Mouse (Mus musculus): ENCODE measurements around the gene Pate3. TPM values are rescaled to one million over a fixed set of nuclear protein-coding genes. Genes with fewer than 3 reads are reported as not detected.

Gene Pate3
- polyA plus RNA-seq (2015; fragmentation: Illumina TruSeq; extraction: RNeasy Lipid Tissue Mini Kit (QIAGEN cat#74804); ENCODE audit: insufficient read depth, low replicate concordance): not detected

GRCm38 (mm10) chr9:35648102-35648501 is at the start of gene Pate3:
TSS of gene Pate3 (minus strand) at chr9:35648202.

GRCm38 (mm10) chr9:35687013-35687412 is 39.0 kb upstream of the Pate3 start, which contains the start of gene Pate1:
TSS of gene Pate1 (minus strand) at chr9:35687390.

GRCm38 (mm10) chr9:35611841-35612240 is 36.2 kb downstream of the Pate3 start, which contains the start of gene Pate4:
TSS of gene Pate4 (minus strand) at chr9:35611941.

Other genes with a start within 250 kb of the Pate3 start
- 12.6 TPM for gene Cdon, start 227.1 kb downstream of the Pate3 start, polyA plus RNA-seq (2015; fragmentation: Illumina TruSeq; extraction: RNeasy Lipid Tissue Mini Kit (QIAGEN cat#74804); ENCODE audit: insufficient read depth, low replicate concordance)
- not detected for gene Gm1113, start 129.9 kb downstream of the Pate3 start, polyA plus RNA-seq (2015; fragmentation: Illumina TruSeq; extraction: RNeasy Lipid Tissue Mini Kit (QIAGEN cat#74804); ENCODE audit: insufficient read depth, low replicate concordance)
- 1.4 TPM for gene Ddx25, start 89.7 kb downstream of the Pate3 start, polyA plus RNA-seq (2015; fragmentation: Illumina TruSeq; extraction: RNeasy Lipid Tissue Mini Kit (QIAGEN cat#74804); ENCODE audit: insufficient read depth, low replicate concordance)
- 46.8 TPM for gene Pus3, start 89.6 kb downstream of the Pate3 start, polyA plus RNA-seq (2015; fragmentation: Illumina TruSeq; extraction: RNeasy Lipid Tissue Mini Kit (QIAGEN cat#74804); ENCODE audit: insufficient read depth, low replicate concordance)
- not detected for gene Pate2, start 77.9 kb downstream of the Pate3 start, polyA plus RNA-seq (2015; fragmentation: Illumina TruSeq; extraction: RNeasy Lipid Tissue Mini Kit (QIAGEN cat#74804); ENCODE audit: insufficient read depth, low replicate concordance)
- 15.1 TPM for gene Hyls1, start 77.8 kb downstream of the Pate3 start, polyA plus RNA-seq (2015; fragmentation: Illumina TruSeq; extraction: RNeasy Lipid Tissue Mini Kit (QIAGEN cat#74804); ENCODE audit: insufficient read depth, low replicate concordance)
- not detected for gene Pate4, start 36.3 kb downstream of the Pate3 start, polyA plus RNA-seq (2015; fragmentation: Illumina TruSeq; extraction: RNeasy Lipid Tissue Mini Kit (QIAGEN cat#74804); ENCODE audit: insufficient read depth, low replicate concordance)
- gene Pate1, start 39.2 kb upstream of the Pate3 start, polyA plus RNA-seq (2015; fragmentation: Illumina TruSeq; extraction: RNeasy Lipid Tissue Mini Kit (QIAGEN cat#74804); ENCODE audit: insufficient read depth, low replicate concordance): not detected
- not detected for gene Gm17677, start 92.8 kb upstream of the Pate3 start, polyA plus RNA-seq (2015; fragmentation: Illumina TruSeq; extraction: RNeasy Lipid Tissue Mini Kit (QIAGEN cat#74804); ENCODE audit: insufficient read depth, low replicate concordance)
- gene Gm17727, start 129.9 kb upstream of the Pate3 start, polyA plus RNA-seq (2015; fragmentation: Illumina TruSeq; extraction: RNeasy Lipid Tissue Mini Kit (QIAGEN cat#74804); ENCODE audit: insufficient read depth, low replicate concordance): not detected
- gene Gm27235, start 141.9 kb upstream of the Pate3 start, polyA plus RNA-seq (2015; fragmentation: Illumina TruSeq; extraction: RNeasy Lipid Tissue Mini Kit (QIAGEN cat#74804); ENCODE audit: insufficient read depth, low replicate concordance): not detected
- not detected for gene D730048I06Rik, start 141.9 kb upstream of the Pate3 start, polyA plus RNA-seq (2015; fragmentation: Illumina TruSeq; extraction: RNeasy Lipid Tissue Mini Kit (QIAGEN cat#74804); ENCODE audit: insufficient read depth, low replicate concordance)
- not detected for gene 9230110F15Rik, start 195.9 kb upstream of the Pate3 start, polyA plus RNA-seq (2015; fragmentation: Illumina TruSeq; extraction: RNeasy Lipid Tissue Mini Kit (QIAGEN cat#74804); ENCODE audit: insufficient read depth, low replicate concordance)